Mouse (Mus musculus): Measurements from ENCODE around the gene Sec16b.

DNA sequence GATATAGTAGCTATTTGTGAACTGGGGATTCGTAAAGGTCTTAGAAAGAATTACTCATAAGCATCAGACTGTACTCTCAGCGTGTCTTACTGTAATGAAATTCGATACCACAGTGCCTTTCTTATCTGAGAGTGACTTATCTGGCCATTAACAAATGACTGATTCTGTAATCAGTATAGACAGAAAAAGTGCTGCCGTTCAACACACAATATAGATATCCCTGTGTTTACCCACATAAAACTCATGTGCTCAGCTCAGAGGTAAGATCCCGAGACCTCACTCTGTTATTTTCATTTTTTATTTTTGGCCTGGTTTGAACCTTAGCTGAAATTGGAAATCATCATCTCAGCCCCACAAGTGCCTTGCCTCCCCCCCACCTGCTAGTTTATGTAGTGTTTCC, 98.0 kb downstream of the Sec16b start:
- TF ChIP-seq CTCF (IDR thresholded peaks at IDR 0.05; ENCODE audit: control insufficient read depth, insufficient read depth, insufficient replicate concordance, low read depth, low read length), result no peak
- TF ChIP-seq POLR2A (IDR thresholded peaks at IDR 0.05; ENCODE audit: control insufficient read depth, low read depth, low read length), result no peak
